Mouse (Mus musculus) heart, embryonic 14.5 days (tissue): ENCODE results near the gene Ciao2a. TPM values are rescaled to one million over a fixed set of nuclear protein-coding genes. Genes with fewer than 3 reads are reported as not detected.

ENCODE experiments used
- ATAC-seq: fragments of 200-750 bp; cut with Nextera tagmentation; 2 replicates; pipeline ENCODE4 v1.8.0; 2017; ENCODE audit warnings: low read depth, moderate TSS enrichment; ENCODE audit not compliant: insufficient number of reproducible peaks, insufficient read depth, low FRiP score
- H3K27ac ChIP-seq, 2 experiments: fragments of 200-500 bp in 1 of 2; fragments of 300-500 bp in 1 of 2; sonication (generic) in 1 of 2; replicated peaks in 1 of 2; 2 replicates each; pipeline ENCODE4 v1.5.1; 2012 to 2014; ENCODE audit warnings: low read depth in 2 of 2, low read length in 2 of 2, control low read depth in 1 of 2, mild to moderate bottlenecking in 1 of 2, mixed read lengths in 1 of 2; ENCODE audit not compliant: control insufficient read depth in 1 of 2, insufficient read depth in 1 of 2
- H3K27me3 ChIP-seq: fragments of 300-500 bp; sonication (generic); 2 replicates; pipeline ENCODE4 v1.6.1; 2014; ENCODE audit warnings: mild to moderate bottlenecking, low read length, control low read depth; ENCODE audit not compliant: control insufficient read depth, insufficient read depth
- H3K36me3 ChIP-seq: fragments of 300-500 bp; sonication (generic); 2 replicates; pipeline ENCODE4 v1.6.1; 2014; ENCODE audit warnings: mild to moderate bottlenecking, control low read depth, low read length, mixed read lengths; ENCODE audit not compliant: control insufficient read depth, insufficient read depth
- H3K4me1 ChIP-seq, 2 experiments: fragments of 200-500 bp in 1 of 2; fragments of 300-500 bp in 1 of 2; sonication (generic) in 1 of 2; 2 replicates each; pipeline ENCODE4 v1.6.1; 2012 to 2014; ENCODE audit warnings: low read length in 2 of 2, control low read depth in 1 of 2, mixed read lengths in 1 of 2; ENCODE audit not compliant: control insufficient read depth in 2 of 2, insufficient read depth in 2 of 2
- H3K4me2 ChIP-seq: fragments of 300-500 bp; sonication (generic); 2 replicates; pipeline ENCODE4 v1.6.1; 2014; ENCODE audit warnings: mild to moderate bottlenecking, low read length
- H3K4me3 ChIP-seq, 2 experiments: fragments of 200-500 bp in 1 of 2; fragments of 300-500 bp in 1 of 2; sonication (generic) in 1 of 2; 2 replicates each; pipeline ENCODE4 v1.5.1; 2012 to 2014; ENCODE audit warnings: low read length in 2 of 2, mild to moderate bottlenecking in 2 of 2, control low read depth in 1 of 2, low read depth in 1 of 2, moderate library complexity in 1 of 2; ENCODE audit not compliant: control insufficient read depth in 1 of 2, insufficient read depth in 1 of 2
- H3K9ac ChIP-seq: fragments of 300-500 bp; sonication (generic); 2 replicates; pipeline ENCODE4 v1.6.1; 2014; ENCODE audit warnings: mild to moderate bottlenecking, low read length
- H3K9me3 ChIP-seq: fragments of 300-500 bp; sonication (generic); 2 replicates; pipeline ENCODE4 v1.6.1; 2016; ENCODE audit warnings: low read length, control low read depth; ENCODE audit not compliant: control insufficient read depth
- WGBS: fragments of 180-500 bp; shearing (Covaris S2); extraction: QIAGEN DNeasy Blood & Tissue Kit; methylation state at CpG from one replicate; pipeline ENCODE4 v1.1.7; 2014; 5-methylcytosine and 5-hydroxymethylcytosine counted together
- polyA plus RNA-seq: library from polyadenylated mRNA; unstranded; fragments of >200 nt; fragmentation: Nextera tagmentation; extraction: Ambion mirVana; gene quantifications from 2 replicates; pipeline ENCODE4 v1.2.1, GENCODE M21; 2014

The Ciao2a gene
- polyA plus RNA-seq, 1 experiment from 2014 or later: 163 TPM

- H3K4me2 ChIP-seq: peak overlapping the region; percentile 75
- peak overlapping the region in 1 of 2 experiments; percentile 69; a peak in 1 of 4 replicates for H3K4me3 ChIP-seq
- no peaks in the 10 kb centered on the region for H3K9me3 ChIP-seq
- peaks cover 4 to 21% of the 10 kb centered on the region in 2 experiments; a peak in 3 of 4 replicates for H3K4me1 ChIP-seq
- no peak overlapping the region for H3K27ac ChIP-seq
- H3K9ac ChIP-seq: no peak overlapping the region
- no peak for ATAC-seq
- WGBS: 47% methylated on average over 4 of the region's 4 CpGs
- H3K36me3 ChIP-seq: peaks cover 15% of the 10 kb centered on the region
- H3K27me3 ChIP-seq: no peaks in the 10 kb centered on the region
Measured at GRCm38 (mm10) chr9:66127884-66128283, 1.5 kb downstream of the Ciao2a start.

- Histone ChIP-seq H3K9me3 (no peaks in the 10 kb centered on the region), H3K4me3 (no peak overlapping the region), H3K27ac (no peak overlapping the region), H3K27me3 (no peaks in the 10 kb centered on the region), H3K4me1 (peaks cover 0 to 11% of the 10 kb centered on the region in 2 experiments; a peak in 2 of 4 replicates), H3K9ac (no peak overlapping the region), H3K4me2 (no peak overlapping the region), H3K36me3 (peaks cover 50% of the 10 kb centered on the region)
- 87% methylated on average over 2 of the region's 2 CpGs for WGBS
- no peak for ATAC-seq
Measured at GRCm38 (mm10) chr9:66131466-66131865, 5.1 kb downstream of the Ciao2a start.

DNA sequence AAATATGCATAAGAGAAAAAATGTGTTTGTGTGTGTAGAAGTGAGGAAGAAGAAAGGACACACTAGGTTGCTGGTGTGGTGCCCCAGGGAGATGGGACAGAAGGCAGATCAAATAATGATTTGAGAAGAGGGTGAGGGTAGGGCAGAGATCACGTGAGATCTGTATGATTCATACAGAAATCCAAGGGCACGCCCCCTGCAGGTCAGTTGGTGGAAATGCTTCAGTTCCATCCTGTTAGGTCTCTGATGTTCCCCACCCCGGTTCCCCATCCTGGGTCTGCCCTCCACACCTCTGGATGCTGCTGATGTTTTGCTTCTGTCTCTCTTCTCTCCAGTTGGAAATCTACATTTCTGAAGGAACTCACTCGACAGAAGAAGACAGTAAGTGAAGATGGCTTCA, 9.6 kb downstream of the Ciao2a start:
- H3K9ac ChIP-seq: no peak overlapping the region
- H3K9me3 ChIP-seq: no peaks in the 10 kb centered on the region
- no peak overlapping the region for H3K4me3 ChIP-seq
- H3K36me3 ChIP-seq: peaks cover 86% of the 10 kb centered on the region
- no peaks in the 10 kb centered on the region for H3K27me3 ChIP-seq
- H3K4me2 ChIP-seq: no peak overlapping the region
- H3K27ac ChIP-seq: no peak overlapping the region
- no peak for ATAC-seq
- 48% methylated on average over 4 of the region's 4 CpGs for WGBS
- H3K4me1 ChIP-seq: no peaks in the 10 kb centered on the region

DNA sequence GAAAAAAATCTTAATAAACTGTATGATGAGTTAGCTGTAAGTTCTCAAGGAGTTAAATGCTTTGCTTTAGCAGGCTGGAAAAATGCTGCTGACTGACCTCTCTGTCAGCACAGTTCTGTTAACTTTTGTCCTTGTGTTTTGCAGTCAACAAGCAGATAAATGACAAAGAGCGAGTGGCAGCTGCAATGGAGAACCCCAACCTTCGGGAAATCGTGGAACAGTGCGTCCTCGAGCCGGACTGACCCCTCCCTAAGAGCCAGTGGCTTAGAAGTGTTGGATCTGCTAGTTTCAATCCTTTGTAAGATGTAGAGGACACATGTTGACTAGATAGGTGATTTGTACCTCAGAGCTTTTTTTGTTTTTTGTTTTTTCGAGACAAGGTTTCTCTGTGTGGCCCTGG, 11.8 kb downstream of the Ciao2a start:
- Histone ChIP-seq H3K9ac (no peak overlapping the region), H3K9me3 (no peaks in the 10 kb centered on the region), H3K4me2 (no peak overlapping the region), H3K27ac (no peak overlapping the region), H3K4me3 (no peak overlapping the region), H3K4me1 (no peaks in the 10 kb centered on the region), H3K36me3 (peaks cover 75% of the 10 kb centered on the region), H3K27me3 (no peaks in the 10 kb centered on the region)
- no peak for ATAC-seq
- WGBS: 90% methylated on average over 7 of the region's 7 CpGs

- no peaks in the 10 kb centered on the region for H3K27me3 ChIP-seq
- H3K4me1 ChIP-seq: no peaks in the 10 kb centered on the region
- H3K27ac ChIP-seq: no peak overlapping the region
- H3K4me3 ChIP-seq: no peak overlapping the region
- WGBS: 69% methylated on average over 1 of the region's 1 CpGs
- H3K9ac ChIP-seq: no peak overlapping the region
- ATAC-seq: no peak
- H3K4me2 ChIP-seq: no peak overlapping the region
- H3K9me3 ChIP-seq: no peaks in the 10 kb centered on the region
- H3K36me3 ChIP-seq: peaks cover 35% of the 10 kb centered on the region
Measured at GRCm38 (mm10) chr9:66142265-66142664, 15.9 kb downstream of the Ciao2a start.

DNA sequence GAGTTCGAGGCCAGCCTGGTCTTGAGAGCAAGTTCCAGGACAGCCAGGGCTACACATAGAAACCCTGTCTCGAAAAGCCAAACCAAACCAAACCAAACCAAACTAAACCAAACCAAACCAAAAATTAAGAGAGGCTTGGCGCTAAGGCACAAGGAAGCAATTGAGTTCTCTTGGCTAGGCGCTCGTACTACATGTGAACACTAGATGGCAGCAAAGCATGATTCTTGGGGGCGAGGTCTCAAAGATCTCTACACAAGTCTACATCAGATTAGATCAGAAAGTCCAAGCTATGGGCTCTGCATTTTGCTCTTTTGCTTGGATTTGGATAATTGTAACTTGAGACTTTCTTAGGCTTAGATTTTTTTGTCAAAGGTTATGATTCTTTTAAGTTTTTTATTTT, 17.8 kb downstream of the Ciao2a start:
- no peak overlapping the region for H3K9ac ChIP-seq
- no peaks in the 10 kb centered on the region for H3K9me3 ChIP-seq
- no peaks in the 10 kb centered on the region for H3K4me1 ChIP-seq
- 9% methylated on average over 6 of the region's 6 CpGs for WGBS
- H3K4me2 ChIP-seq: no peak overlapping the region
- H3K27me3 ChIP-seq: no peaks in the 10 kb centered on the region
- H3K36me3 ChIP-seq: peaks cover 17% of the 10 kb centered on the region
- H3K4me3 ChIP-seq: no peak overlapping the region
- no peak overlapping the region for H3K27ac ChIP-seq
- no peak for ATAC-seq

GRCm38 (mm10) chr9:66146141-66146540, 19.7 kb downstream of the Ciao2a start:
- Histone ChIP-seq H3K4me1 (no peaks in the 10 kb centered on the region), H3K4me3 (no peak overlapping the region), H3K36me3 (no peaks in the 10 kb centered on the region)

DNA sequence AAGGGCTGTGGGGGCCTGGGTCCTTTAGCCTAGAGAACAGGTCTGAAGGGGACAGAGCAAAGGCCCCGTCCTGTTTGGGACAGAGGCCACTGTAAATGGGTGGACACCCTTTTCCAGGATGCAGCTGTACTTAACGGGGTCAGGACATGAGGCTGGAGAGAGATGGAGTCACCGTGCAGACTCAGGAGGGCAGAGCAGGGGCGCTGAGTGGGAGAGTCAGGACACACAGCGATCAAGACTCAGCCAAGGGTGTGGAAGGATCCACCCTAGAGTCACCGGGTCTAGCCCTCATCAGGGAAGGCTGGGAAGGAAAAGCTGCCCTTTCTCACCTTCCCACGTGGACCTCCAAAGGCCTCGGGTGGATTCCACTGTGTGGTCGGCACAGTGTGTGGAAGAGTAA, 25.6 kb downstream of the Ciao2a start:
- 47% methylated on average over 9 of the region's 9 CpGs for WGBS
- Histone ChIP-seq H3K36me3 (no peaks in the 10 kb centered on the region), H3K9me3 (no peaks in the 10 kb centered on the region), H3K4me2 (no peak overlapping the region), H3K4me3 (no peak overlapping the region), H3K27ac (no peak overlapping the region), H3K9ac (no peak overlapping the region), H3K4me1 (no peaks in the 10 kb centered on the region), H3K27me3 (peaks cover 12% of the 10 kb centered on the region; the same call in 1 of the 2 replicates)
- ATAC-seq: no peak

More at GRCm38 (mm10) chr9:66146141-66146540, 19.7 kb downstream of the Ciao2a start:
- no peak for ATAC-seq
- no peaks in the 10 kb centered on the region for H3K9me3 ChIP-seq
- no peak overlapping the region for H3K4me2 ChIP-seq
- no peak overlapping the region for H3K9ac ChIP-seq
- no peaks in the 10 kb centered on the region for H3K27me3 ChIP-seq
- no peak overlapping the region for H3K27ac ChIP-seq
